Mouse (Mus musculus) forebrain, embryonic 10.5 days (tissue): ENCODE measurements at regions not wholly inside any gene's neighbourhood (a gene's known extent, or its start where the extent isn't known, plus 50 kb on each side); places are given as distances from the start of the nearest gene placed in this dataset.

ENCODE experiments used
- DNase-seq: peaks from one replicate; pipeline ENCODE4 v3.0.0-alpha.2; 2017; ENCODE audit warnings: low spot score; ENCODE audit errors: extremely low spot score
- H3K27ac ChIP-seq: fragments of 300-500 bp; sonication (generic); 2 replicates; pipeline ENCODE4 v1.5.1; 2016; ENCODE audit warnings: mild to moderate bottlenecking
- H3K27me3 ChIP-seq: fragments of 300-500 bp; sonication (generic); 2 replicates; pipeline ENCODE4 v1.6.1; 2016; ENCODE audit warnings: mild to moderate bottlenecking; ENCODE audit not compliant: poor library complexity, severe bottlenecking
- H3K36me3 ChIP-seq: fragments of 300-500 bp; sonication (generic); replicated peaks from 2 replicates; pipeline ENCODE4 v1.6.1; 2016; ENCODE audit warnings: mild to moderate bottlenecking, moderate library complexity
- H3K4me1 ChIP-seq: fragments of 300-500 bp; sonication (generic); 2 replicates; pipeline ENCODE4 v1.6.1; 2016
- H3K4me3 ChIP-seq: fragments of 300-500 bp; sonication (generic); 2 replicates; pipeline ENCODE4 v1.5.1; 2016; ENCODE audit warnings: mild to moderate bottlenecking, moderate library complexity
- H3K9me3 ChIP-seq: fragments of 300-500 bp; sonication (generic); 2 replicates; pipeline ENCODE4 v1.6.1; 2016; ENCODE audit warnings: mild to moderate bottlenecking, moderate library complexity
- WGBS: fragments of 180-500 bp; shearing (Covaris S2); methylation state at CpG from one replicate; pipeline ENCODE4 v1.1.7; 2016; 5-methylcytosine and 5-hydroxymethylcytosine counted together

DNA sequence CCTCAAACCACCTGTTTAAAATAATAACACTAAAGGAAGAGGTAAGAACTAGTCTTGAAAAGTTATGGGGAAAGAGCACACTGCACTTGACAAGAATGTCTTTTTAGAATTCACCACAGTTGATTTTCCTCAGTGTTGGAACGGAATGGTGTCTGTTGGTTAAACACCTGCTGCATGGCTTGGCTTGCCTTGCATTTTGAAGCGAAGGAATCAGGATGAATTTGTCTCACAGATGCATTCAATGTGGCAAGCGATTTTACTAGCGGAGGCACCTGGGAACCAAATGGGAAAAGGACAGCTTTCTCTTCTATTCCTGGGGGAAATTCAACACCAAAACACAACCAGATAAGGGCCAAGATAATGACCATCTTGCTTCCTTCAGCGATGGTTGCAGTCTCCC lies 52.9 kb upstream of the Tbl1xr1 start:
- 71% methylated on average over 5 of the region's 5 CpGs for WGBS
- no peaks in the 10 kb centered on the region for H3K27me3 ChIP-seq
- H3K4me1 ChIP-seq: peaks cover 28% of the 10 kb centered on the region
- H3K9me3 ChIP-seq: no peaks in the 10 kb centered on the region
- no peak for DNase-seq
- H3K4me3 ChIP-seq: no peak overlapping the region
- H3K27ac ChIP-seq: no peak overlapping the region
- H3K36me3 ChIP-seq: no peaks in the 10 kb centered on the region

- WGBS: 23% methylated on average over 6 of the region's 6 CpGs
- H3K27ac ChIP-seq: no peak overlapping the region
- H3K4me3 ChIP-seq: no peak overlapping the region
- H3K27me3 ChIP-seq: no peaks in the 10 kb centered on the region
- H3K9me3 ChIP-seq: no peaks in the 10 kb centered on the region
- DNase-seq: no peak
- H3K4me1 ChIP-seq: peaks cover 28% of the 10 kb centered on the region
- H3K36me3 ChIP-seq: no peaks in the 10 kb centered on the region
Measured at GRCm38 (mm10) chr3:22024200-22024599, 52.3 kb upstream of the Tbl1xr1 start.

- peaks cover 28% of the 10 kb centered on the region for H3K4me1 ChIP-seq
- no peaks in the 10 kb centered on the region for H3K27me3 ChIP-seq
- 31% methylated on average over 6 of the region's 6 CpGs for WGBS
- H3K36me3 ChIP-seq: no peaks in the 10 kb centered on the region
- no peak overlapping the region for H3K4me3 ChIP-seq
- no peaks in the 10 kb centered on the region for H3K9me3 ChIP-seq
- no peak for DNase-seq
- H3K27ac ChIP-seq: no peak overlapping the region
Measured at GRCm38 (mm10) chr3:22025119-22025518, 51.3 kb upstream of the Tbl1xr1 start.

DNA sequence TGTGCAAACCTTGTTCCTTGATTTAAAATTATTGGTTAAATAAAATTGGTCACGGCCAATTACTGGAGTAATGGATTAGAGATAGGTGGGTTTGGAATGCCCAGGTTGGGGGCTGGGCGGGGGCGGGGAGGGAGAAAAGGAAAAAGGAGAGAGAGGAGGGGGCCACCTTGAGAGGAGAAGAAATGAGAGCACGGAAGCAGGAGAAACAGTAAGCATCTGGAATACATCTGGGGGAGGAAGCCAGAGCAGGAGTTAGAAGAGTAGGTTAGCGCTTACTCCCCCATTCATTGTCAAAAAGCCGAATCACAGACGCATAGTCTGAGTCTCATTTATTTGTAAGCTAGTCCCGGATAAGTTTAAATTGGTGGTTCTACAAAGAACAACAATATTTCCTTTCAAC lies 50.8 kb upstream of the Tbl1xr1 start:
- Histone ChIP-seq H3K27me3 (no peaks in the 10 kb centered on the region), H3K36me3 (no peaks in the 10 kb centered on the region), H3K27ac (no peak overlapping the region), H3K4me1 (peaks cover 28% of the 10 kb centered on the region), H3K4me3 (no peak overlapping the region), H3K9me3 (no peaks in the 10 kb centered on the region)
- no peak for DNase-seq
- WGBS: 51% methylated on average over 8 of the region's 8 CpGs
